Mouse (Mus musculus): ENCODE data around the gene Pus10. TPM values are rescaled to one million over a fixed set of nuclear protein-coding genes. Genes with fewer than 3 reads are reported as not detected.

The Pus10 gene
- polyA plus RNA-seq, 1 experiment from 2014 or later: 31.1 TPM

DNA sequence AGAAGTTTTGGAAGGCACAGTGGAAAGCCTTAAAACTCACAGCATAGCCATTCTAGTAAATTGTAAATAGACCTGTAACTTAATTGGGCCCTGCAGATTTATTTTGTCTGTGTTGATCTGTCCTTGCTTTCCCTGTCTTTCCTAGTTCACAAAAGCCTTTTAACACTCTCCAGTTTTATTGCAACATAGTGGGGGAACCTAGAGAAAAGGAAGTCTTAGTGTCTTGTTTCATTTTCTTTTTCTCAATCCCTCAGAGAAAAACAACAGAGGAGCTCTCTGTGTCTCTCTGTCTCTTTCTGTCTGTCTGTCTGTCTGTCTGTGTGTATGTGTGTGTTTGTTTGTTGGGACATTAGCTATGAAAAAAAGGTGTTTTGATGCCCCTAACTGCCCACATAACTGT lies 30.4 kb downstream of the Pus10 start:
- H3K9me3 ChIP-seq: no peaks in the 10 kb centered on the region
- no peak for ATAC-seq (ENCODE audit: insufficient number of reproducible peaks, insufficient read depth, low FRiP score, low TSS enrichment, low read depth)
- peaks cover 20% of the 10 kb centered on the region for H3K36me3 ChIP-seq
- H3K27me3 ChIP-seq: no peaks in the 10 kb centered on the region
- no peak overlapping the region for H3K27ac ChIP-seq
- no peak overlapping the region for H3K4me3 ChIP-seq (replicated peaks)
- H3K4me2 ChIP-seq: no peak overlapping the region
- no peaks in the 10 kb centered on the region for H3K4me1 ChIP-seq (replicated peaks)
- H3K9ac ChIP-seq (replicated peaks): no peak overlapping the region

DNA sequence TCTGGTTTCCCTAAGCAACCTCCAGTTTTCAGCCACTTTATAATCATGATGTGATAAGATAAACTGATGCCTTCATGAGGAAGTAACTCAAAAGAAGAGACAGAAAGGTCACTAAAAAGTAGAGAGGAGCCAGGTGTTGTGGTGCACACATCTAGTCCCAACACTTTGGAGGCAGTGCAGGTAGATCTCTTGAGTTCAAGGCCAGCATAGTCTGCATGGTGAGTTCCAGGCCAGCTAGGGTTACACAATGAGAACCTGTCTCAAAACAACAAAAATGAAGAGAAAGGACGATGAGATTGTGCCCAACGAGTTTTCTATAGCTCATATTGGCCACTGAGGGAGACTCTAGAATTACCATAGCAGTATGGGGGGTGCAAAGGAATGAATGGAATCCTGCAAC lies 33.1 kb downstream of the Pus10 start:
- 87% methylated on average over 2 of the region's 2 CpGs for WGBS
- no peak overlapping the region for H3K4me2 ChIP-seq
- H3K36me3 ChIP-seq: peaks cover 32% of the 10 kb centered on the region
- no peaks in the 10 kb centered on the region for H3K9me3 ChIP-seq
- H3K4me3 ChIP-seq (replicated peaks): no peak overlapping the region
- no peaks in the 10 kb centered on the region for H3K27me3 ChIP-seq
- no peaks in the 10 kb centered on the region for H3K4me1 ChIP-seq (replicated peaks)
- no peak for ATAC-seq (ENCODE audit: insufficient number of reproducible peaks, insufficient read depth, low FRiP score, low TSS enrichment, low read depth)
- no peak overlapping the region for H3K9ac ChIP-seq (replicated peaks)
- H3K27ac ChIP-seq: no peak overlapping the region

- Histone ChIP-seq H3K4me1 (replicated peaks) (no peaks in the 10 kb centered on the region), H3K9me3 (no peaks in the 10 kb centered on the region), H3K36me3 (peaks cover 31% of the 10 kb centered on the region), H3K27me3 (no peaks in the 10 kb centered on the region), H3K4me3 (replicated peaks) (no peak overlapping the region), H3K27ac (no peak overlapping the region), H3K9ac (replicated peaks) (no peak overlapping the region), H3K4me2 (no peak overlapping the region)
- WGBS: 46% methylated on average over 3 of the region's 3 CpGs
- ATAC-seq (ENCODE audit: insufficient number of reproducible peaks, insufficient read depth, low FRiP score, low TSS enrichment, low read depth): no peak
Observed at GRCm38 (mm10) chr11:23699414-23700095, 34.1 kb downstream of the Pus10 start.

DNA sequence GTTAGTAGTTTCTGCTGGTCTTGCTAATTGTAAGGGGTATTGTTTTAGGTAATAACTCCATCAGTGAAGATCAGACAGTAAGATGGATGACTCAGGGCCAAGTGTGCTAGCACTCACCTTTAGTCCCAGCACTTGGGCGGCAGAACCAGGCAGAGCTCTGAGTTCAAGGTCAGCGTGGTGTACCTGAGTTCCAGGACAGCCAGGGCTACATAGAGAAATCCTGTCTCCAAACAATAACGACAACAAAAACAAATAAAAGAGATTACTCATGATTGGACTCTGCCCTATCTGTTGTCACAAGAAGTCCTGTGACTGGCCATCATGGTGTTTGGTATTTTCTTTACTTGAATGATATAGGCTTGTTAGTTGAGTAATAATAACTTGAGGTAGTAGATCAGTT lies 36.4 kb downstream of the Pus10 start:
- ATAC-seq (ENCODE audit: insufficient number of reproducible peaks, insufficient read depth, low FRiP score, low TSS enrichment, low read depth): no peak
- Histone ChIP-seq H3K27me3 (no peaks in the 10 kb centered on the region), H3K36me3 (peaks cover 29% of the 10 kb centered on the region), H3K4me3 (replicated peaks) (no peak overlapping the region), H3K9me3 (no peaks in the 10 kb centered on the region), H3K4me2 (no peak overlapping the region), H3K4me1 (replicated peaks) (no peaks in the 10 kb centered on the region), H3K9ac (replicated peaks) (no peak overlapping the region), H3K27ac (no peak overlapping the region)
- WGBS: 95% methylated on average over 3 of the region's 3 CpGs

DNA sequence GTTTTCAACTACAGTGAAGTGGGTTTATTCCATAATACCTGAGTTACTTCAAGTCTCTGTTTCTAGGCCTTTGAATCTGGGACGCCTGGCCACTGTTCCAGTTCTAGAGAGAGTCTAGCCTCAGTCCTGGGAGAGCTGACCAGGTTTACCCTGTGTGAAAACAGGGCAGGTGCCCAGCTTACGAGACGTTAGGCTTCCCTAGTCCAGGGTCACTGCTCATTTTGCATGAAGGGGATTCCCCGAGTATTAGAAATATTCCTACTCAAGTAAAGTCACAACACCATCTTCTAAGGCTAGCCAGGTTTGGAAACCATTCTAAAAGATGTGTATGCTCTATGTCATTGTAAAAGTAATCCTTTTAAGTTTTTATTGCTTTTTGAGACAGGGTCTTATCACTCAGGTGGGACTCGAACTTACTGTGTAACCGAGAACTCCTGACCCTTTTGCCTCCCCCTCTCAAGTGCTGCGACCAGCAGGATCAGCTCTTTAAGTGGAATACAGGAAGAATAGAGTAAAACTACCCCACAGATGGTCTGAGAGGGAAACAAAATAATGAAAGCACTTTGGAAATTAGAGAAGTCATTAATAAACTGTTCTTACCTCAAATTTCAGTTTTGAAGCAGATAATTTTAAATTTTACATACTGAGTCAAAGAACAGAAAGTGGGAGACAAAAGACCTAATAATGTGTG lies 39.3 kb downstream of the Pus10 start:
- H3K4me3 ChIP-seq (replicated peaks): no peak overlapping the region
- no peaks in the 10 kb centered on the region for H3K27me3 ChIP-seq
- H3K4me2 ChIP-seq: no peak overlapping the region
- no peaks in the 10 kb centered on the region for H3K9me3 ChIP-seq
- H3K27ac ChIP-seq: no peak overlapping the region
- no peaks in the 10 kb centered on the region for H3K4me1 ChIP-seq (replicated peaks)
- ATAC-seq (ENCODE audit: insufficient number of reproducible peaks, insufficient read depth, low FRiP score, low TSS enrichment, low read depth): no peak
- no peak overlapping the region for H3K9ac ChIP-seq (replicated peaks)
- 88% methylated on average over 7 of the region's 7 CpGs for WGBS
- H3K36me3 ChIP-seq: peaks cover 51% of the 10 kb centered on the region

GRCm38 (mm10) chr11:23712299-23712698 lies 46.8 kb downstream of the Pus10 start:
- no peak for ATAC-seq (ENCODE audit: insufficient number of reproducible peaks, insufficient read depth, low FRiP score, low TSS enrichment, low read depth)
- no peaks in the 10 kb centered on the region for H3K27me3 ChIP-seq
- H3K4me3 ChIP-seq (replicated peaks): no peak overlapping the region
- H3K27ac ChIP-seq: no peak overlapping the region
- 86% methylated on average over 3 of the region's 3 CpGs for WGBS
- no peak overlapping the region for H3K9ac ChIP-seq (replicated peaks)
- no peak overlapping the region for H3K4me2 ChIP-seq
- H3K4me1 ChIP-seq (replicated peaks): no peaks in the 10 kb centered on the region
- peaks cover 89% of the 10 kb centered on the region for H3K36me3 ChIP-seq
- no peaks in the 10 kb centered on the region for H3K9me3 ChIP-seq

DNA sequence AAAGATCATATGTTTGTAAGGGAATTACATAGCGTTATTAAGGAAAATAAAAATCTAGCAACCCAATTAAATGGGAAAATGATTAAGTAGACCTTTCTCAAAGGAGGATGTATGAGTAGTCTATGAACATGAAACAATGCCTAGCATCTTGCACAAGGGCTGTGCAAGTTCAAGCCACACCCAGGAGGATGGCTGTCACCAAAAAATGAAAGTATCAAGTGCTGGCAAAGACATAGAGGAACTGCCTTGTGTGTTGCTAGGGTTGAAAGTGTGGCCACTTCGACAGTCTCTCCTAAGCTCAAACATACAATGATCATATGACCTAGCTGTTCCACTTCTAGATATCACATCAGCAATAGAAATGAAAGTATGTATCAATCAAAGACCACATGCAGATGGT lies 53.4 kb downstream of the Pus10 start:
- 94% methylated on average over 2 of the region's 2 CpGs for WGBS
- no peak for ATAC-seq (ENCODE audit: insufficient number of reproducible peaks, insufficient read depth, low FRiP score, low TSS enrichment, low read depth)
- Histone ChIP-seq H3K4me2 (no peak overlapping the region), H3K27me3 (no peaks in the 10 kb centered on the region), H3K36me3 (peaks cover 94% of the 10 kb centered on the region), H3K27ac (no peak overlapping the region), H3K9ac (replicated peaks) (no peak overlapping the region), H3K4me1 (replicated peaks) (no peaks in the 10 kb centered on the region), H3K4me3 (replicated peaks) (no peak overlapping the region), H3K9me3 (no peaks in the 10 kb centered on the region)

DNA sequence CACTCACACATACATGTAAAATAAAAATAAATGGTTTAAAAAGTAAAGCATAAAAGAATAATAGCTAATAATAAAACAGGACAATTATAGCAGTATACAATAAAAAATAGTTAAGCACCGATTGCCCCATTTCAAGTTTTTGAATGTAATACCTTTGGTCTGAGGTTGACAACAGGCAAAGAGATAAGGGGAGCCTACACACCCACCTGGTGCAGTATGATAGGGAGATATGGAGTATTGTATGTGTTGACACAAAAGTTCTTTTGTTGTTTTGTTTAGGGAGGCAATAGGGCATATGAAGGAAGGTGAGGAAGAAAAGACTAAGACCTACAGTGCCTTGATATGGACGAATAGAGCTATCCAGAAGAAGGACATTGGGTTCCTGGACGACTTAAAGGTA lies 54.4 kb downstream of the Pus10 start:
- Histone ChIP-seq H3K4me2 (no peak overlapping the region), H3K27ac (no peak overlapping the region), H3K4me1 (replicated peaks) (no peaks in the 10 kb centered on the region), H3K9ac (replicated peaks) (no peak overlapping the region), H3K27me3 (no peaks in the 10 kb centered on the region), H3K4me3 (replicated peaks) (no peak overlapping the region), H3K9me3 (no peaks in the 10 kb centered on the region), H3K36me3 (peaks cover 90% of the 10 kb centered on the region)
- no peak for ATAC-seq (ENCODE audit: insufficient number of reproducible peaks, insufficient read depth, low FRiP score, low TSS enrichment, low read depth)
- WGBS: 90% methylated on average over 3 of the region's 3 CpGs

GRCm38 (mm10) chr11:23722326-23722725 lies 56.9 kb downstream of the Pus10 start:
- H3K4me1 ChIP-seq (replicated peaks): no peaks in the 10 kb centered on the region
- 60% methylated on average over 2 of the region's 2 CpGs for WGBS
- no peak overlapping the region for H3K27ac ChIP-seq
- no peak overlapping the region for H3K4me3 ChIP-seq (replicated peaks)
- no peaks in the 10 kb centered on the region for H3K27me3 ChIP-seq
- no peaks in the 10 kb centered on the region for H3K9me3 ChIP-seq
- peaks cover 90% of the 10 kb centered on the region for H3K36me3 ChIP-seq
- ATAC-seq (ENCODE audit: insufficient number of reproducible peaks, insufficient read depth, low FRiP score, low TSS enrichment, low read depth): no peak
- H3K9ac ChIP-seq (replicated peaks): no peak overlapping the region
- H3K4me2 ChIP-seq: no peak overlapping the region

- no peak for ATAC-seq (ENCODE audit: insufficient number of reproducible peaks, insufficient read depth, low FRiP score, low TSS enrichment, low read depth)
- H3K4me3 ChIP-seq (replicated peaks): no peak overlapping the region
- 90% methylated on average over 2 of the region's 2 CpGs for WGBS
- no peak overlapping the region for H3K4me2 ChIP-seq
- peaks cover 89% of the 10 kb centered on the region for H3K36me3 ChIP-seq
- no peaks in the 10 kb centered on the region for H3K4me1 ChIP-seq (replicated peaks)
- no peaks in the 10 kb centered on the region for H3K27me3 ChIP-seq
- H3K9ac ChIP-seq (replicated peaks): no peak overlapping the region
- H3K9me3 ChIP-seq: no peaks in the 10 kb centered on the region
- no peak overlapping the region for H3K27ac ChIP-seq
Observed at GRCm38 (mm10) chr11:23725850-23726249, 60.4 kb downstream of the Pus10 start.

GRCm38 (mm10) chr11:23726441-23726840 lies 61.0 kb downstream of the Pus10 start:
- no peak overlapping the region for H3K4me3 ChIP-seq (replicated peaks)
- peaks cover 89% of the 10 kb centered on the region for H3K36me3 ChIP-seq
- WGBS: 83% methylated on average over 2 of the region's 2 CpGs
- H3K9ac ChIP-seq (replicated peaks): no peak overlapping the region
- ATAC-seq (ENCODE audit: insufficient number of reproducible peaks, insufficient read depth, low FRiP score, low TSS enrichment, low read depth): no peak
- H3K4me1 ChIP-seq (replicated peaks): no peaks in the 10 kb centered on the region
- H3K27ac ChIP-seq: no peak overlapping the region
- no peaks in the 10 kb centered on the region for H3K9me3 ChIP-seq
- H3K4me2 ChIP-seq: no peak overlapping the region
- no peaks in the 10 kb centered on the region for H3K27me3 ChIP-seq

DNA sequence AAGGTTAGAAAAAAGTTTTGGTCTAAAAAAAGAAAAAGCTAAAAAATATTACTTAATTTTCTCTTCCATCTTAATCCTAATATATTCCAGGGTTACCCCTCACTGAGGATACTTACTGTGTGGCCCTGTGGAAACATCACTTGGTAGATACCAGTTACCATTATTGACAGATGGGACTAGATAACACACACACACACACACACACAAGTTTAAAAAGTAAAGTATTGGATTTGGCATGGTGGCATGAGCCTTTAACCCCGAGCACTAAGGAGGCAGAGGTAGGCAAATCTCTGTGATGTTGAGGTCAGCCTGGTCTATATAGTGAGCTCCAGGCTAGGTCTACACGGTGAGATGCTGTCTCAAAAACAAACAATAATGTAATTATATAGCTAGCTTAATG lies 62.7 kb downstream of the Pus10 start:
- H3K4me2 ChIP-seq: no peak overlapping the region
- no peak for ATAC-seq (ENCODE audit: insufficient number of reproducible peaks, insufficient read depth, low FRiP score, low TSS enrichment, low read depth)
- no peak overlapping the region for H3K27ac ChIP-seq
- peaks cover 79% of the 10 kb centered on the region for H3K36me3 ChIP-seq
- no peaks in the 10 kb centered on the region for H3K9me3 ChIP-seq
- 95% methylated on average over 2 of the region's 2 CpGs for WGBS
- H3K4me3 ChIP-seq (replicated peaks): no peak overlapping the region
- H3K27me3 ChIP-seq: no peaks in the 10 kb centered on the region
- no peaks in the 10 kb centered on the region for H3K4me1 ChIP-seq (replicated peaks)
- no peak overlapping the region for H3K9ac ChIP-seq (replicated peaks)
